Mouse (Mus musculus) liver, adult 2 months (tissue): ENCODE measurements around the gene Odf3l1.

Experiments used
- CTCF ChIP-seq: fragments of 200-500 bp; IDR thresholded peaks from 2 replicates; pipeline ENCODE4 v1.5.1; 2011; ENCODE audit warnings: low read depth, low read length, control low read depth
- POLR2A ChIP-seq: fragments of 200-500 bp; IDR thresholded peaks from 2 replicates; pipeline ENCODE4 v1.6.1; 2011; ENCODE audit warnings: low read length, control low read depth; ENCODE audit not compliant: insufficient read depth; ENCODE audit errors: extremely low read depth

- TF ChIP-seq CTCF: peak; percentile 90
- no peak for TF ChIP-seq POLR2A
Measured at GRCm38 (mm10) chr9:56847523-56847922, 17.0 kb downstream of the Odf3l1 start.
